Mouse (Mus musculus) cerebellum, postnatal 10 days (tissue): ENCODE data around the gene Themis.

Experiments used
- DNase-seq, 2 experiments: peaks; one replicate each; pipeline ENCODE4 v3.0.0; 2021; ENCODE audit warnings: mixed read lengths in 2 of 2

Gene Themis

GRCm38 (mm10) chr10:28668261-28668660 lies at the start of gene Themis:
TSS of gene Themis (plus strand) at chr10:28668360.
- no peak for DNase-seq

DNA sequence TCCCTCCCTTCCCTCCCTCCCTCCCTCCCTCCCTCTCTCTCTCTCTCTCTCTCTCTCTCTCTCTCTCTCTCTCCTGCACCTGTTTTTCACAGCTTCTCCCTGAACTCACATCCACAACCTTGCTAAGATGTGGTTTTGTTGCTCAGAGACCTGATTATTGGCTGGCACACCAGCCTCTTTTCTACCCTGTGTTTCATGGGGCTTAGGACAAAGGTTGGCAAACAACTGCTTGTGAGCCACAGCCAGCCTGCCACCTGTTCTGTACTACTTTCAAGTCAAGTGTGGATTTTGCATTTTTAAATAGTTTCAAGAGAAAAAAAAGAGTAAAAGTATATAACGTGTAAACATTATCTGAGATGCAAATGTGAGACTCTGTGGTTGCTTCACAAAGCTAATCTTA lies 48.7 kb upstream of the Themis start:
- DNase-seq: peak in 1 of 2 experiments; percentile 18

DNA sequence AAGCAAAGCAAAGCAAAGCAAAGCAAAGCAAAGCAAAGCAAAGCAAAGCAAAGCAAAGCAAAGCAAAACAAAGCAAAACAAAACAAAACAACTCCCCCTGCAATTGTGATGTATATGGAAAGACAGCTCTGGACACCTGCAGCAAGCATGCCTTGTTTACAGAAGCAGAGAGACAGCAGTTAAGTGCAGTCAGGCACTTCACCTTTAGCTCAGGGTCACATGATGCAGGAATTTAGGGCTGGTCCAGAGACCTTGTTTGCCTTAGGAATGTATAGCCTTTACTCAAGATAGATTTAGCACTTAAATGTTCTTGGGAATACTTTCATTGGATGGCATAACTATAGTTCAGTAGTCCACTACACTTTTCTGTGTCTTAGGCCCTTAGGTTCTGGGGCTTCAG lies 32.1 kb upstream of the Themis start:
- no peak for DNase-seq

DNA sequence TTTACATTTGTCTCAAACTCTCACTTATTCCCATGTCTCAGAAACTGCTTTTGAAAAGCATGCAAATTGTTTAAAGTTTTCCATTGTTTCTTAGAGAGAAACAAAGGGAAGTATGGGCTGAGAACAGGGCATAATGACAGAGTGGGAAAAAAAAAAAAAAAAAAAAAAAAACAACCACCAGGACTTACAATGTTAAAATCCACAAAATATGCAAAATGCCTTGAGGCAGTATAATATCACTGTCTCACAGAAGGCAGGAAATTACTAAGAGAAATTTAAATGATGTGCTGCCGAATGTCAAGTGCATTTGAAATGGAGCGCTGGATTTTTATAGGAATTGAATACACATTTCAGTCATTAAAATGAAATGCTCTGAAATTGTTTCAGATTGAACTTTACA lies 26.3 kb upstream of the Themis start:
- no peak for DNase-seq

DNA sequence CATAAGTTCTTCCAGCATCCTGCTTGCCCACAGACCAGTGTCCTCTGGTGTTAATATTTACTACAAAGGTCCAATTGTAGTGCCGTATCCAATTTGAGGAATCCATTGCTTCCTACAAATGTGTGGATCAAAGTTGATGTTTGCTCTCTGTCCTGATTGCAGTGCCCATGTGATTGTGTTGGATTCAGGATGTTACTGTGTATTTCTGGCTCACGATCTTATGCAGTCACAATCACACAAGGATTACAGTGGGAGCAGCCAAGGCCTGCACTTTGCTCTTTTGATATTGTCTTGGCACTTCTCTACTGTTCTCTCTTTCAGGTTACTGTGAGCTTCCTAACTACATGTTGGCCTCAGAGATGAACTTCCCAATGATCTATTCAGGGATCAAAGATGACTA lies 20.3 kb upstream of the Themis start:
- no peak for DNase-seq

DNA sequence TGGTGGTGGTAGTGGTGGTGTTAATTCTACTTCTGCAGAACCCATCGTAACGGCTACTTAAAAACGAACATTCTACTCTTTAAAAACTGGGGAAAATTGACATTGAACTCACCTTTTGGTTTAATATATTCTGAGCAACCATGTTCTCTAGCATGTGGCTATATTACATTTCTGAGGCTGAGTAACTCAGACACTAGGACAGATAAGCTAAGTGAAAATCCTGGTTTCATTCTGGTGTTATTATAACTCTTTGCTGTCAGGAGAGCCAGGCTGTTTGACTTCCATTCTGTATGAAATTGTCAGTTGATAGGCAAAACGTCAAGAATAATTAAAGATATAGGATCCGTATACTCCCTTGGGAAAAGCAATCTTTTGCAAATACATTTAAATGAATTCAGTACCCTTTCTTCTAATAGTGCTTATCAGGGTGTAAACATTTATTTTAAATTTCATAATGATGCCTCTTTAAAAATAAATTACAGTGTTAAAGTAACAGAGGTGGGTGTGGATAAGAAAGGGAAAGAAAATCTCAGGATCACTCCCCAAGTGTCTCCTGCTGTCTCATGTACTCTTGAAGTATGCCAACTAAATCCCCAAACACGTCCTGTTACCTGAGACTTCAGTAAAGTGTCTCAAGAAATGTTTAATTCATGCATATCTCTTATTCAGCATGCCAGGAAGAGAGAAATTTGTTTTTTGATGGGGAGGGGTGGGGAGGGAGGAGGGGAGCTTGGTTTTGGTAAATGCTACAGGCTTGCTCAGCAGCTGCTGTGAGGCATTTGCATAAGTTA lies 18.9 kb upstream of the Themis start:
- DNase-seq: no peak

- no peak for DNase-seq
Measured at GRCm38 (mm10) chr10:28649900-28650160, 18.3 kb upstream of the Themis start.

GRCm38 (mm10) chr10:28651910-28652309 lies 16.2 kb upstream of the Themis start:
- DNase-seq: no peak

DNA sequence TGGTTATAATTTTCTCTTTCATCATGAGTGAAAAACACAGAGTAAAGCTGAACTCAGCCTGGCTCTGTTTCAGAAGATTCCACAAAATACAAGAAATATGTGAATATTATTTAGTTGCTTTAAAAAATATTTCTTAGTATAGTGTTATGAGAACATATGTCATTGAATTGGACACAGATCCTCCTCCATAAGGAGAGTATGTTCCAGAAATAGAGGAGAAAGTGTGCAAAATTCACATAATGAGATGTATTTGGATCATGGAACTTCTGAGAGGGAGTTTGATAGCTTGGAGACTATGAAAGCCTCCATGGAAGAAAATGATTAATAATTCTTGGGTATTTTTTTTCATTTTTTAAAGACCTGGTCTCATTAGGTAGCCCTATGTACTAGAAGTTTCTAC lies 13.4 kb upstream of the Themis start:
- DNase-seq: no peak

DNA sequence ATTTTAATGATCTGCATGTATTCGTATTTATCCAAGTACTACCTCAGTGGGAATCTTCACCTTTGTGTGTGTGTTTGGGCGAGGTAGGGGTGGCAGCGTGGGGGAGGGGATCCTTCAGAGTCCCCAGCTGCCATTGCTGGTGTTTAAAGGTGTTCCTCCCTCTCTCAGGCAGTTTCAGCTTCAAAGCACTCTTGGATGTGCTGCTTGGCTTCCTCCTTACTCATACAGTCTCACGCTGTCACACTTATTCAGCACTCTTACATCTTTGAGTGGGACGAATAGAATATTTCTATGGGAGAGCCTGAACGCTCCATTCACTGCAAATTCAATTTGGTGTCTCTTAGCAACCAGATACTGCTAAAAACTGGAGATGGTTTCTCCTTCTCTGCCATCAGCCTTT lies 3.0 kb upstream of the Themis start:
- no peak for DNase-seq

GRCm38 (mm10) chr10:28673931-28674330 lies 5.8 kb downstream of the Themis start:
- DNase-seq: no peak

GRCm38 (mm10) chr10:28675337-28675736 lies 7.2 kb downstream of the Themis start:
- no peak for DNase-seq

- no peak for DNase-seq
Measured at GRCm38 (mm10) chr10:28694981-28695380, 26.8 kb downstream of the Themis start.

- no peak for DNase-seq
Measured at GRCm38 (mm10) chr10:28696032-28696431, 27.9 kb downstream of the Themis start.

GRCm38 (mm10) chr10:28698175-28698574 lies 30.0 kb downstream of the Themis start:
- no peak for DNase-seq

GRCm38 (mm10) chr10:28721828-28722227 lies 53.7 kb downstream of the Themis start:
- DNase-seq: peak; percentile 8 to 13

GRCm38 (mm10) chr10:28723266-28723665 lies 55.1 kb downstream of the Themis start:
- DNase-seq: peak; percentile 75 to 79

GRCm38 (mm10) chr10:28730122-28730521 lies 62.0 kb downstream of the Themis start:
- DNase-seq: peak; percentile 55 to 66

- no peak for DNase-seq
Measured at GRCm38 (mm10) chr10:28737953-28738352, 69.8 kb downstream of the Themis start.

- no peak for DNase-seq
Measured at GRCm38 (mm10) chr10:28746426-28746825, 78.3 kb downstream of the Themis start.

GRCm38 (mm10) chr10:28753321-28753720 lies 85.2 kb downstream of the Themis start:
- no peak for DNase-seq

GRCm38 (mm10) chr10:28754927-28755326 lies 86.8 kb downstream of the Themis start:
- no peak for DNase-seq

- no peak for DNase-seq
Measured at GRCm38 (mm10) chr10:28776777-28777402, 108.7 kb downstream of the Themis start.

DNA sequence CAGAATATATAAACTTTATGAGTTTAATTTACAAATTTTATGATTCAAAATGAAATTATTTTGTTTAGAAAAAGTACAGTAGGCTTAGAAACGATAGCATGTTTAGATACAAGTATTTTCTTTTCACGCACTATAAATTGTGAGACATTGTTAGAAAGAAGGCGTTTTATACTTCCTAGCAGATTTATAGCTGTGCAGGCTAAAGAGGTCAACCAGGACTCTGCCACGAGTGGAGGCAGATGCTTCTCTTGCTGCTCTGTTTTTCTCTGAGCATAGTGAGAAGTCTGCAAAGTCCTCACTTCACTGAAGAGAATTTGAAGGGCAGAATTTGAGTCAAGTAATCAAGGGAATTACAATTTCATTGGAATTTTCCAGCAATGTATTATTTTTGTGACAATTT lies 131.3 kb downstream of the Themis start:
- no peak for DNase-seq

DNA sequence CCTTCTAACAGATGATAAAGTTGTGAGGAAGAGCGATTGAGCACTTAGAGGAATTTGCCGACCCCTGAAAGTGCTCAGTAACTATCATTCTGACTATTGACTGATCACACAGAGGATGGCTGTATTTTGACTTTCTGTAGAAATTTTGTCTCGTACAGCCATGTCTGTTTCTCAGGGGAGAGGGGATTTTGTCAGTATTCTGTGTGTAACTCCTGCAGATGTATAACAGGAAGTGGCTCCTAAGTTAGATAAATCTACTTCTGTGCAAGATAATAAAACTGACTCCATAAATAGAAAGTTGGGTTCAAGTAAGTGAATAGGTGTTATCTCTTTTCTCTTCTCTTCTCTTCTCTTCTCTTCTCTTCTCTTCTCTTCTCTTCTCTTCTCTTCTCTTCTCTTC lies 137.0 kb downstream of the Themis start:
- DNase-seq: no peak
